Mouse (Mus musculus): Measurements from ENCODE around the gene Nek5. TPM values are rescaled to one million over a fixed set of nuclear protein-coding genes. Genes with fewer than 3 reads are reported as not detected.
A peak's percentile ranks its signal among the peaks of the same experiment; 100 is the strongest.

Nek5 gene
- not detected in 2 replicates for polyA plus RNA-seq (2014; fragmentation: Nextera tagmentation; extraction: Ambion mirVana)

GRCm38 (mm10) chr8:22124220-22125152 is at the start of gene Nek5:
TSS of gene Nek5 (minus strand) at chr8:22125053.
- peak within 1 kb of the TSS; percentile 89 for H3K4me2 ChIP-seq
- H3K27me3 ChIP-seq (replicated peaks; ENCODE audit: control insufficient read depth, insufficient read depth, low read length): no peaks in the 10 kb centered on the region
- DNase-seq (ENCODE audit: low spot score) (peak; percentile 65), ATAC-seq (replicated peaks; ENCODE audit: low FRiP score) (peak; percentile 70)
- H3K4me1 ChIP-seq (replicated peaks; ENCODE audit: control insufficient read depth, insufficient read depth, low read length): no peaks in the 10 kb centered on the region
- peak within 1 kb of the TSS; percentile 58 for H3K4me3 ChIP-seq (ENCODE audit: low read depth, low read length)
- WGBS: 2% methylated on average over 29 of the region's 29 CpGs
- no peaks in the 10 kb centered on the region for H3K36me3 ChIP-seq (ENCODE audit: control insufficient read depth, insufficient read depth, low read length)
- no peak within 1 kb of the TSS for H3K27ac ChIP-seq (ENCODE audit: low read depth, low read length)
- H3K9me3 ChIP-seq (ENCODE audit: control insufficient read depth, low read length): no peaks in the 10 kb centered on the region
- H3K9ac ChIP-seq (ENCODE audit: low read depth, low read length): no peak within 1 kb of the TSS

- Histone ChIP-seq H3K4me2 (no peak overlapping the region), H3K9ac (ENCODE audit: low read depth, low read length) (no peak overlapping the region), H3K9me3 (ENCODE audit: control insufficient read depth, low read length) (no peaks in the 10 kb centered on the region), H3K4me1 (replicated peaks; ENCODE audit: control insufficient read depth, insufficient read depth, low read length) (0 out of 2 replicates have a peak, but pooled peaks cover 8% of the 10 kb centered on the region), H3K4me3 (ENCODE audit: low read depth, low read length) (no peak overlapping the region), H3K36me3 (ENCODE audit: control insufficient read depth, insufficient read depth, low read length) (peaks cover 13% of the 10 kb centered on the region), H3K27me3 (replicated peaks; ENCODE audit: control insufficient read depth, insufficient read depth, low read length) (no peaks in the 10 kb centered on the region), H3K27ac (ENCODE audit: low read depth, low read length) (no peak overlapping the region)
- no peak for DNase-seq (ENCODE audit: low spot score)
- no peak for ATAC-seq (replicated peaks; ENCODE audit: low FRiP score)
- WGBS: 97% methylated on average over 5 of the region's 5 CpGs
Observed at GRCm38 (mm10) chr8:22169167-22169566, 44.3 kb upstream of the Nek5 start.

DNA sequence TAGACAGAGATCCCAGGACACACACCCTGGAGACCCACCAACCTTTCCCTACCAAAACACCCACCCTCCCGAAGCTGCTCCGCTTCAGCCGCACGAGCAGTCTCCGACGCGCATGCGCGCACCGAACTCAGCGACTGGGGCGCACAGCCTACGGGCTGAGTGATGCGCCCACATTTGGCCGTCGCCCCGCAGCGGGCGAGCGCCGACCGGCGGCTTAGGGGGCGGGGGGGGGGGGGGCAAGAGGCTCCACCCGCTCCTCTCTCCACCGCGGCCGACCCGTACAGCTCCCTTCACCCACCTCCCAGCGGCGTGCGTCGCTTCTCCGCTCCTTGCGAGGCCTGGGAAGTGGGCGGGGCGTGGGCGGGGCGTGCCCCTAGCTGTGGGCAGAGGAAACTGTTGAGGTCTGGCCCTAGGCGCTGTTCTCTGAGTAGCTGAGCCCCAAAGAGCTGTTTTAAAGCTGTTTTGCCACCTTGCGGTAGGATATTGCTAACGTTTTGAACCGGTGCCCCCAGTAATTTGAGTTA is 41.3 kb upstream of the Nek5 start, which contains the start of gene Nek3:
Nek3 (minus strand) TSS at position 356 of the 524 bp plus-strand sequence.
- Histone ChIP-seq H3K4me1 (replicated peaks; ENCODE audit: control insufficient read depth, insufficient read depth, low read length) (0 out of 2 replicates have a peak, but pooled peaks cover 8% of the 10 kb centered on the region), H3K4me2 (peak within 1 kb of the TSS; percentile 72), H3K9me3 (ENCODE audit: control insufficient read depth, low read length) (no peaks in the 10 kb centered on the region), H3K27ac (ENCODE audit: low read depth, low read length) (0 out of 2 replicates have a peak within 1 kb of the TSS, but pooled peaks have one; percentile 48), H3K27me3 (replicated peaks; ENCODE audit: control insufficient read depth, insufficient read depth, low read length) (no peaks in the 10 kb centered on the region), H3K9ac (ENCODE audit: low read depth, low read length) (peak within 1 kb of the TSS; percentile 55), H3K36me3 (ENCODE audit: control insufficient read depth, insufficient read depth, low read length) (peaks cover 13% of the 10 kb centered on the region), H3K4me3 (ENCODE audit: low read depth, low read length) (peak within 1 kb of the TSS; percentile 70)
- peak; percentile 91 for DNase-seq (ENCODE audit: low spot score)
- ATAC-seq (replicated peaks; ENCODE audit: low FRiP score): peak; percentile 99
- under 1% methylated on average over 42 of the region's 43 CpGs for WGBS

- 0 out of 2 replicates have a peak overlapping the region, but pooled peaks have one; percentile 48 for H3K27ac ChIP-seq (ENCODE audit: low read depth, low read length)
- peaks cover 13% of the 10 kb centered on the region for H3K36me3 ChIP-seq (ENCODE audit: control insufficient read depth, insufficient read depth, low read length)
- H3K27me3 ChIP-seq (replicated peaks; ENCODE audit: control insufficient read depth, insufficient read depth, low read length): no peaks in the 10 kb centered on the region
- H3K4me3 ChIP-seq (ENCODE audit: low read depth, low read length): peak overlapping the region; percentile 70
- ATAC-seq (replicated peaks; ENCODE audit: low FRiP score): peak; percentile 16
- peak overlapping the region; percentile 72 for H3K4me2 ChIP-seq
- DNase-seq (ENCODE audit: low spot score): no peak
- WGBS: 55% methylated on average over 10 of the region's 10 CpGs
- H3K9me3 ChIP-seq (ENCODE audit: control insufficient read depth, low read length): no peaks in the 10 kb centered on the region
- peak overlapping the region; percentile 55 for H3K9ac ChIP-seq (ENCODE audit: low read depth, low read length)
- H3K4me1 ChIP-seq (replicated peaks; ENCODE audit: control insufficient read depth, insufficient read depth, low read length): 0 out of 2 replicates have a peak, but pooled peaks cover 8% of the 10 kb centered on the region
Observed at GRCm38 (mm10) chr8:22165251-22166079, 40.6 kb upstream of the Nek5 start.

DNA sequence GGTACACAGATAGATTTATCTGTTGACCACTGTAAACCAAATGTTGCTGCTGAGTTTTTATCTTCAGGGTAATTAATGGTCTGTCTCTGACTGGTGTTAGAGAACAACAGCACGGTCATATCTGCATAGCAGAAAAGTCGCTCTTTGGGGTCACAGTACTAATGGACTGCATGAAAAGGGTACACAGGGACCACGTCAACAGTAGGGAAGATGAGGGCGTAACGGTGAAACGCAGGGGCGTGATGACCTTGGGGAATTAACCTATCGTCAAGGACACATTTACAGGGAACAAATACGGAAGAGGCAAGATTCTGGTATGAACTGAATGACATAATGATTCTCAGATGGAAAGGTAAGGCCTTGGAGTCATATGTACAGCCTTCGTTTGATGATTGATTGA is 39.6 kb upstream of the Nek5 start:
- no peak overlapping the region for H3K27ac ChIP-seq (ENCODE audit: low read depth, low read length)
- H3K9me3 ChIP-seq (ENCODE audit: control insufficient read depth, low read length): no peaks in the 10 kb centered on the region
- H3K4me1 ChIP-seq (replicated peaks; ENCODE audit: control insufficient read depth, insufficient read depth, low read length): 0 out of 2 replicates have a peak, but pooled peaks cover 8% of the 10 kb centered on the region
- DNase-seq (ENCODE audit: low spot score): no peak
- no peak for ATAC-seq (replicated peaks; ENCODE audit: low FRiP score)
- peaks cover 10% of the 10 kb centered on the region for H3K36me3 ChIP-seq (ENCODE audit: control insufficient read depth, insufficient read depth, low read length)
- no peak overlapping the region for H3K4me2 ChIP-seq
- no peak overlapping the region for H3K9ac ChIP-seq (ENCODE audit: low read depth, low read length)
- H3K4me3 ChIP-seq (ENCODE audit: low read depth, low read length): no peak overlapping the region
- no peaks in the 10 kb centered on the region for H3K27me3 ChIP-seq (replicated peaks; ENCODE audit: control insufficient read depth, insufficient read depth, low read length)
- WGBS: 80% methylated on average over 10 of the region's 10 CpGs

DNA sequence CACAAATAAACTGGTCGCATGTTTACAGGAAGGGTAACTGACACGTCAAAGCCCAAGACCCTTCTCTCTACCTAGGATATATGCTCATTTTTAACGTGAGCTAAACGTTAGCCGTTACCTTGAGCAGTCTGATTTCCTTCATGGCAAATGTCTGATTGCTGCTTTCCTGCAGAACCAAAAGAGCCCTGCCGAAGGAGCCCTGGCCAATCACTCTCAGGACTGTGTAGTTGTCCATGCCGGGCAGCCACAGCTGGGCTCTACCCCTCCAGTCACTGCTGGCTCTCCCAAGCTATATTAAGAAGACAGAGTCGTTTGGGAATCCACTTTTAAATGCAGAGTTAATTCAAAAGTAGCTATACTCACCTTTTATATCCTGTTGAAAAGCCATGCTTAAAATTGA is 37.4 kb upstream of the Nek5 start:
- WGBS: 84% methylated on average over 8 of the region's 8 CpGs
- no peak for DNase-seq (ENCODE audit: low spot score)
- Histone ChIP-seq H3K27ac (ENCODE audit: low read depth, low read length) (no peak overlapping the region), H3K27me3 (replicated peaks; ENCODE audit: control insufficient read depth, insufficient read depth, low read length) (no peaks in the 10 kb centered on the region), H3K36me3 (ENCODE audit: control insufficient read depth, insufficient read depth, low read length) (no peaks in the 10 kb centered on the region), H3K4me1 (replicated peaks; ENCODE audit: control insufficient read depth, insufficient read depth, low read length) (0 out of 2 replicates have a peak, but pooled peaks cover 8% of the 10 kb centered on the region), H3K4me2 (no peak overlapping the region), H3K9me3 (ENCODE audit: control insufficient read depth, low read length) (no peaks in the 10 kb centered on the region), H3K9ac (ENCODE audit: low read depth, low read length) (no peak overlapping the region), H3K4me3 (ENCODE audit: low read depth, low read length) (no peak overlapping the region)
- no peak for ATAC-seq (replicated peaks; ENCODE audit: low FRiP score)

DNA sequence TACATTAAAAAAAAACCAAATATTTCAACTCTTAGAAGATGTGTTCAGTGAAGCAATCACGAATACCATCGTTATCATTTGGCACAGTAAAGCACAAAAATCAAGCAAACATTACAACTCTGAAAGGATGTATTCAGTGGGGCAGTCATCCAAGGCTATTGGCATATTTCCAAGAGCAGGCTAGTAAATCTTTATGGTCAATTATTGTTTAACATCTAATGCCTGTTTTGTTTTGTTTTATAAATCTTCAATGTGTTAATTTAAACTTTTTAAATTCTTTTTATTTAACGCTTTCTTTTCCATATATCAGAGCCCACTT is 25.5 kb upstream of the Nek5 start:
- Histone ChIP-seq H3K4me2 (no peak overlapping the region), H3K27ac (ENCODE audit: low read depth, low read length) (no peak overlapping the region), H3K9ac (ENCODE audit: low read depth, low read length) (no peak overlapping the region), H3K4me1 (replicated peaks; ENCODE audit: control insufficient read depth, insufficient read depth, low read length) (no peaks in the 10 kb centered on the region), H3K9me3 (ENCODE audit: control insufficient read depth, low read length) (no peaks in the 10 kb centered on the region), H3K36me3 (ENCODE audit: control insufficient read depth, insufficient read depth, low read length) (no peaks in the 10 kb centered on the region), H3K27me3 (replicated peaks; ENCODE audit: control insufficient read depth, insufficient read depth, low read length) (no peaks in the 10 kb centered on the region), H3K4me3 (ENCODE audit: low read depth, low read length) (no peak overlapping the region)
- no peak for DNase-seq (ENCODE audit: low spot score)
- WGBS: 77% methylated on average over 3 of the region's 3 CpGs
- no peak for ATAC-seq (replicated peaks; ENCODE audit: low FRiP score)

DNA sequence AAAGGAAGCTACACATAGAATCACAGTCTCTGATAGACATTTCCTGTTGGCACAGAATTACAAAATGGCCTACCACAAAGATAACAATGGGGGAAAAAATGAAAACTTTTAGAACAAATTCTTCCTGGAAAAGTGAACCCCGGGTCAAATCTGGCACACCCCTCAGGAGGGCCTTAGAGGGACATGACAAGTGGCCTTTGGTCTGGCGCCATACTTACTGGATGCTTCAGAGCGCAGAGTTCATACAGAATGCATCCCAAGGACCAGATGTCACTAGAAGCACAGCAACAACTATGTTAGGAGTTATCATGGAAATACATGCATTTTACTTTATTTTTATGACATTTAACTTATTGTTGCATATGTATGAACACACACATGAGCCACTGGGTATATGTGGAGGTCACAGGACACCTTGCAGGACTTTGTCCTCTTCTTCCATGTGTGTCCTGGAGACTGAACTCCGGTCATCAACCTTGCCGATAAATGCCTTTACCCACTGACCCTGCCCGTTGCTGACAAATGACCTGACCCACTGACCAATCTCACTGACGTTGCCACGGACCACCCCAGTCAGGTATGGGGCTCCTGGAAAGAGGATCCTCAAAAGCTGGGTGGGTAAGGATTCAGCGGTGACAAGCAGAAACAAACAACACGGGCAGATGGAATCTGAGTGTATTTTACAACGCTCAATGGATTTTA is 24.9 kb upstream of the Nek5 start:
- H3K4me1 ChIP-seq (replicated peaks; ENCODE audit: control insufficient read depth, insufficient read depth, low read length): no peaks in the 10 kb centered on the region
- no peak for DNase-seq (ENCODE audit: low spot score)
- no peak overlapping the region for H3K9ac ChIP-seq (ENCODE audit: low read depth, low read length)
- no peak overlapping the region for H3K4me3 ChIP-seq (ENCODE audit: low read depth, low read length)
- no peaks in the 10 kb centered on the region for H3K9me3 ChIP-seq (ENCODE audit: control insufficient read depth, low read length)
- WGBS: 93% methylated on average over 11 of the region's 11 CpGs
- no peak overlapping the region for H3K27ac ChIP-seq (ENCODE audit: low read depth, low read length)
- H3K4me2 ChIP-seq: no peak overlapping the region
- no peak for ATAC-seq (replicated peaks; ENCODE audit: low FRiP score)
- H3K36me3 ChIP-seq (ENCODE audit: control insufficient read depth, insufficient read depth, low read length): no peaks in the 10 kb centered on the region
- no peaks in the 10 kb centered on the region for H3K27me3 ChIP-seq (replicated peaks; ENCODE audit: control insufficient read depth, insufficient read depth, low read length)
